Mouse (Mus musculus) liver, embryonic 16.5 days (tissue): Measurements from ENCODE around the gene Psma6. TPM values are rescaled to one million over a fixed set of nuclear protein-coding genes. Genes with fewer than 3 reads are reported as not detected.
A peak's percentile ranks its signal among the peaks of the same experiment; 100 is the strongest.
"Not testable (repeated sequence)": the region's sequence is repeated elsewhere in the genome, so short reads cannot be mapped to it uniquely, and the experiment has no call there.

Source experiments
- ATAC-seq: fragments of 200-750 bp; cut with Nextera tagmentation; 2 replicates; pipeline ENCODE4 v1.8.0; 2017; ENCODE audit warnings: low read depth, mild to moderate bottlenecking, moderate number of reproducible peaks, moderate library complexity
- H3K27ac ChIP-seq: fragments of 300-500 bp; sonication (generic); 2 replicates; pipeline ENCODE4 v1.5.1; 2014; ENCODE audit warnings: mild to moderate bottlenecking, low read length
- H3K27me3 ChIP-seq: fragments of 300-500 bp; sonication (generic); 2 replicates; pipeline ENCODE4 v1.6.1; 2014; ENCODE audit warnings: low read depth, low read length, mixed read lengths; ENCODE audit not compliant: control insufficient read depth, insufficient read depth
- H3K36me3 ChIP-seq: fragments of 300-500 bp; sonication (generic); 2 replicates; pipeline ENCODE4 v1.6.1; 2014; ENCODE audit warnings: mild to moderate bottlenecking; ENCODE audit not compliant: control insufficient read depth, insufficient read depth
- H3K4me1 ChIP-seq: fragments of 300-500 bp; sonication (generic); 2 replicates; pipeline ENCODE4 v1.6.1; 2014; ENCODE audit warnings: low read depth, low read length, mixed read lengths; ENCODE audit not compliant: control insufficient read depth
- H3K4me2 ChIP-seq: fragments of 300-500 bp; sonication (generic); 2 replicates; pipeline ENCODE4 v1.6.1; 2014; ENCODE audit warnings: low read depth, low read length, mixed read lengths
- H3K4me3 ChIP-seq: fragments of 300-500 bp; sonication (generic); 2 replicates; pipeline ENCODE4 v1.5.1; 2014; ENCODE audit warnings: low read depth, mild to moderate bottlenecking, low read length
- H3K9ac ChIP-seq: fragments of 300-500 bp; sonication (generic); 2 replicates; pipeline ENCODE4 v1.6.1; 2014; ENCODE audit warnings: low read depth, low read length
- H3K9me3 ChIP-seq: fragments of 300-500 bp; sonication (generic); replicated peaks from 2 replicates; pipeline ENCODE4 v1.6.1; 2016; ENCODE audit warnings: low read length; ENCODE audit not compliant: control insufficient read depth
- WGBS: fragments of 180-500 bp; shearing (Covaris S2); extraction: QIAGEN DNeasy Blood & Tissue Kit; methylation state at CpG from one replicate; pipeline ENCODE4 v1.1.7; 2014; ENCODE audit not compliant: insufficient replicate concordance; 5-methylcytosine and 5-hydroxymethylcytosine counted together
- polyA plus RNA-seq: library from polyadenylated mRNA; unstranded; fragments of >200 nt; fragmentation: Nextera tagmentation; extraction: Ambion mirVana; gene quantifications from 2 replicates; pipeline ENCODE4 v1.2.1, GENCODE M21; 2015

The Psma6 gene
- 163 and 178 TPM in 2 replicates for polyA plus RNA-seq

DNA sequence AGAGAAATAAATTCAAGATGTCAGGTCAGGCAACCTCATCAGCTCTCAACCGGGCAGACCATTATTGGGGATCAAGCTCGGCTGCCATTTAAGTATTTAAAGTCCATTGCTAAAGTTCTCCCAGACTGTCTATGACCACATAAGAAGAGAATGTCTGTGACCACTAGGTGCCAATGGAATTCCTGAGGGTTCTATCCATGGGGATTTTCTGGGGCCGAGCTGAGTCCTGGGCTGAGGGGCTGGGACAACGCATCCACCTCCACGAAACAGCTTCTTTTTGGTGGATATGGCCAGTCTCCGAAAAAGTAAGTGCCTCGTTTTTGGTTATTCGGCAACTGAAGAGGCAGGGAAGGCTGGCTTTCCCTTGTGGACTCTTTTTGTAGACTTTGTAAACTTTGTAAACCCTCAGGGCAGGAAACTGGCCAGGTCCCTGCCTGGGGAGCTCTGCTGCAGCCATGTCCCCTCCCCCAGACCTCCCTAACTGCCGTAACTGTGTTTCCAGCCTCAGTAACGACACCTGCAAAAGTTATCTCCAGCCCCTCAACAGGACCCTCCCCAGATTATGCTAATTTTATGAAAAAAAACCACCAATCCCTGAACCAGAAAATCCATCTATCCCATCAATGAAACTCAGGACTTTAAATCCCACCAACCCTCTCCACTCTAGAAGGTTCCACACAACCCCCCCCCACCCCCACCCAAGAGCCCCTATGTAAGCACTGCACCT, at the start of gene Psma6:
TSS of gene Psma6 (plus strand) at position 200 of the 727 bp plus-strand sequence.
- ATAC-seq, result no peak
- peaks cover 6% of the 10 kb centered on the region; the same call in 1 of the 2 replicates for H3K4me1 ChIP-seq
- 64% methylated on average over 10 of the region's 10 CpGs for WGBS
- H3K4me3 ChIP-seq, result no peak within 1 kb of the TSS
- no peaks in the 10 kb centered on the region for H3K36me3 ChIP-seq
- no peaks in the 10 kb centered on the region for H3K9me3 ChIP-seq
- no peak within 1 kb of the TSS for H3K9ac ChIP-seq
- H3K27ac ChIP-seq, result no peak within 1 kb of the TSS
- H3K4me2 ChIP-seq, result no peak within 1 kb of the TSS
- no peaks in the 10 kb centered on the region; the same call in 1 of the 2 replicates for H3K27me3 ChIP-seq

GRCm38 (mm10) chr12:55338490-55338889, 45.5 kb upstream of the Psma6 start:
- WGBS, result 72% methylated on average over 1 of the region's 2 CpGs
- not testable (repeated sequence) for H3K4me2 ChIP-seq, H3K27ac ChIP-seq, H3K4me3 ChIP-seq, H3K9me3 ChIP-seq, H3K9ac ChIP-seq, H3K4me1 ChIP-seq, ATAC-seq, H3K36me3 ChIP-seq
- peaks cover 15% of the 10 kb centered on the region for H3K27me3 ChIP-seq

- H3K4me2 ChIP-seq, H3K4me1 ChIP-seq, H3K9me3 ChIP-seq, ATAC-seq, H3K36me3 ChIP-seq, H3K27ac ChIP-seq, H3K9ac ChIP-seq, H3K4me3 ChIP-seq: not testable (repeated sequence)
- 19% methylated on average over 1 of the region's 1 CpGs for WGBS
- peaks cover 29% of the 10 kb centered on the region for H3K27me3 ChIP-seq
Observed at GRCm38 (mm10) chr12:55343045-55343444, 41.0 kb upstream of the Psma6 start.

DNA sequence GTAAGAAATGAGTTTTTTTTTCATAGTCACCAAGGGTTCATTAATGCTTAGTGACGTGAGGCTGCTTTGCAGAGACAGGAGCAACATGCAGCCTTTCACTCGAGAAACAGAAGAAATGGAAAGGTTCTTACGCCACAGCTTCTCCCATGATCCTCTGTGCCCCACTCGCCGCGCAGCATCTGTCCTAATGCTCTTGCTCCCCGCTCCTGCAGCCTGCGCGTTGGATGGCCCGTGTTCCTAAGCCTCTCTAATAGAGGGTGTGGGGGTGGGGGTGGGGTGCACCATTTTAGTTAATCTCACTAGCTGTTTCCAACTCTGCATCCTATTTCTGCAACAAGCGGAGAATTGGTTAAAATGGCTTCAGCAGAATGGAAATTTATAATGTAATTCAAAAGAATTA, 40.0 kb upstream of the Psma6 start:
- Histone ChIP-seq H3K27ac (no peak overlapping the region), H3K4me2 (no peak overlapping the region), H3K4me3 (no peak overlapping the region), H3K27me3 (peaks cover 31% of the 10 kb centered on the region), H3K36me3 (no peaks in the 10 kb centered on the region), H3K9me3 (no peaks in the 10 kb centered on the region), H3K4me1 (no peaks in the 10 kb centered on the region), H3K9ac (no peak overlapping the region)
- WGBS, result 79% methylated on average over 11 of the region's 11 CpGs
- no peak for ATAC-seq

DNA sequence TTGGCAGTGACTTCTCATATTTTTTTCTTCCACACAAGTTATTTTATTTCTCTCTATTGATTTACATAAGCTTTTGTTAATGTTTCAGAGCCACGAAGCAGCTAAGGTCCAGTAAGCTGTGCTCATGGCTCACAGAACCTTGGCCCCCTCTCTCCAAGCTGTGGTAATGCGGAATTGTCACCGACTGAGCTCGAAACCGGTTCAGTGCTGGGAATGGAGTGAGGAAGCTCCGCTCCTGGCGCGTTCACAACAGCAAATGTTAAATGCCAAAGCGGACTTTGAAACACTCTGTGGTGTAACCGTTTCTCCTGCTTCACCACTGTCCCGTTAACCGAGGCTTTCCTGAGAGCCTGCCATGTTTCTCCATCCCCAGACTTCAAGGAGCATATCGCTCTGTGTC, 39.4 kb upstream of the Psma6 start:
- Histone ChIP-seq H3K27ac (no peak overlapping the region), H3K4me2 (no peak overlapping the region), H3K36me3 (no peaks in the 10 kb centered on the region), H3K4me3 (no peak overlapping the region), H3K9ac (no peak overlapping the region), H3K27me3 (peaks cover 37% of the 10 kb centered on the region), H3K9me3 (no peaks in the 10 kb centered on the region), H3K4me1 (no peaks in the 10 kb centered on the region)
- no peak for ATAC-seq
- 52% methylated on average over 13 of the region's 13 CpGs for WGBS

GRCm38 (mm10) chr12:55353423-55353822, 30.6 kb upstream of the Psma6 start:
- Histone ChIP-seq H3K27ac (no peak overlapping the region), H3K36me3 (no peaks in the 10 kb centered on the region), H3K4me2 (no peak overlapping the region), H3K9me3 (no peaks in the 10 kb centered on the region), H3K9ac (no peak overlapping the region), H3K27me3 (peaks cover 52% of the 10 kb centered on the region), H3K4me3 (no peak overlapping the region), H3K4me1 (no peaks in the 10 kb centered on the region)
- 40% methylated on average over 6 of the region's 6 CpGs for WGBS
- ATAC-seq, result peak; percentile 82

GRCm38 (mm10) chr12:55354904-55355303, 29.1 kb upstream of the Psma6 start:
- peaks cover 48% of the 10 kb centered on the region for H3K27me3 ChIP-seq
- no peak overlapping the region for H3K9ac ChIP-seq
- H3K27ac ChIP-seq, result no peak overlapping the region
- H3K4me1 ChIP-seq, result no peaks in the 10 kb centered on the region
- 39% methylated on average over 4 of the region's 4 CpGs for WGBS
- H3K4me2 ChIP-seq, result no peak overlapping the region
- no peak; the same call in 1 of the 2 replicates for ATAC-seq
- H3K4me3 ChIP-seq, result no peak overlapping the region
- H3K9me3 ChIP-seq, result no peaks in the 10 kb centered on the region
- no peaks in the 10 kb centered on the region for H3K36me3 ChIP-seq

- peaks cover 47% of the 10 kb centered on the region for H3K27me3 ChIP-seq
- no peaks in the 10 kb centered on the region for H3K4me1 ChIP-seq
- H3K36me3 ChIP-seq, result no peaks in the 10 kb centered on the region
- ATAC-seq, result no peak
- no peak overlapping the region for H3K4me2 ChIP-seq
- no peak overlapping the region for H3K9ac ChIP-seq
- no peak overlapping the region for H3K4me3 ChIP-seq
- no peak overlapping the region for H3K27ac ChIP-seq
- whole genome bisulfite sequencing, result 21% methylated on average over 1 of the region's 1 CpGs
- no peaks in the 10 kb centered on the region for H3K9me3 ChIP-seq
Observed at GRCm38 (mm10) chr12:55357303-55357702, 26.7 kb upstream of the Psma6 start.

GRCm38 (mm10) chr12:55360929-55361328, 23.1 kb upstream of the Psma6 start:
- WGBS, result 35% methylated on average over 5 of the region's 5 CpGs
- ATAC-seq, result no peak

More at GRCm38 (mm10) chr12:55360929-55361328, 23.1 kb upstream of the Psma6 start:
- Histone ChIP-seq H3K9me3 (no peaks in the 10 kb centered on the region), H3K9ac (no peak overlapping the region), H3K27me3 (peaks cover 33% of the 10 kb centered on the region), H3K4me2 (no peak overlapping the region), H3K36me3 (no peaks in the 10 kb centered on the region), H3K27ac (no peak overlapping the region), H3K4me3 (no peak overlapping the region), H3K4me1 (no peaks in the 10 kb centered on the region)
